Mouse (Mus musculus): ENCODE measurements around the gene Relch.
"Not testable (repeated sequence)": the region's sequence is repeated elsewhere in the genome, so short reads cannot be mapped to it uniquely, and the experiment has no call there.

Gene Relch

DNA sequence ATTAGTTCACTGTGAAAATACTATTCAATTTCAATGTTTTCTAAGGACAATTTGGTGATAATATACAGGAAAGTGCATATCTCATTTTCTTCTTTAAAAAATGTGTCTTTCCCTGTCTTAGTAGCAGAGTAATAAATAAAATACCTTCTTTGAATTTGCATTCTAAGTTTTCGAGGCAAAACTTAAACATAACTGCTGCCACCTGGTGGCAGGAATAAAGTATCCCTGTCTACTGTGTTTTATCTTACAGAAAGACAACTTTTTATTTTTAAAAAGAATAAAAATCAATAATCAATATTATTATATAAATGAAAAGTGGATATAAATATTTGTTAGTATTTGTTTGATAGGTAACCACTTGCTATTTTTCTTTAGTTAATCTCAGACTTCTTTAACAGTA, 47.6 kb downstream of the Relch start:
- H3K36me3 ChIP-seq (ENCODE audit: control insufficient read depth, insufficient read depth, low read length, poor library complexity, severe bottlenecking) = no peaks in the 10 kb centered on the region
- peak; percentile 61 for DNase-seq (ENCODE audit: low read depth, low spot score)

GRCm38 (mm10) chr1:105712822-105713221, 49.2 kb downstream of the Relch start:
- Histone ChIP-seq H3K27me3 (ENCODE audit: control insufficient read depth, insufficient read depth, low read length, poor library complexity, severe bottlenecking) (no peaks in the 10 kb centered on the region), H3K36me3 (ENCODE audit: control insufficient read depth, insufficient read depth, low read length, poor library complexity, severe bottlenecking) (no peaks in the 10 kb centered on the region)
- DNase-seq (ENCODE audit: low read depth, low spot score) = no peak

More for the DNA sequence above, 47.6 kb downstream of the Relch start:
- H3K27me3 ChIP-seq (ENCODE audit: control insufficient read depth, insufficient read depth, low read length, poor library complexity, severe bottlenecking) = no peaks in the 10 kb centered on the region

- DNase-seq (ENCODE audit: low read depth, low spot score) = no peak
- Histone ChIP-seq H3K27me3 (ENCODE audit: control insufficient read depth, insufficient read depth, low read length, poor library complexity, severe bottlenecking) (no peaks in the 10 kb centered on the region), H3K36me3 (ENCODE audit: control insufficient read depth, insufficient read depth, low read length, poor library complexity, severe bottlenecking) (peaks cover 9% of the 10 kb centered on the region; the same call in 1 of the 2 replicates)
Observed at GRCm38 (mm10) chr1:105718358-105718757, 54.7 kb downstream of the Relch start.

DNA sequence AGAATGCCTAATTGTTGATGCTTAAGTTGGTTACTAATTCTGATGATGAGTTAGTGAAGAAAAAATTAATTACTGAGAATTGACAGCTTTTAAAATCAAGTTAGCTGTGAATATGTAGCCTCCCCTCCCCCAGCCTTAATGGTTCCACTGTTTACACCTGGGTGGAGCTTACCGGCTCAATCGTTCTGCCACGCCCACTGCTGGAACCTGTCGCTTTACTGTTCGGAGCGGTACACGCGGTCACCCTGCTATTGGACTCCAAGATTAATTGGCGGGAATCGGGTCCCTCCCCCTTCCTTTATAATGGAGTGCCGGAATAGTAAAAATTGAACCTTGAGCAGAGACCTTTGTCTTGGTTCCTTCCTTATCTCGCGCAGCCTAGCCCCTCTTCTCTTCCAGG, 65.6 kb downstream of the Relch start:
- not testable (repeated sequence) for H3K27me3 ChIP-seq (ENCODE audit: control insufficient read depth, insufficient read depth, low read length, poor library complexity, severe bottlenecking); DNase-seq (ENCODE audit: low read depth, low spot score); H3K36me3 ChIP-seq (ENCODE audit: control insufficient read depth, insufficient read depth, low read length, poor library complexity, severe bottlenecking)

DNA sequence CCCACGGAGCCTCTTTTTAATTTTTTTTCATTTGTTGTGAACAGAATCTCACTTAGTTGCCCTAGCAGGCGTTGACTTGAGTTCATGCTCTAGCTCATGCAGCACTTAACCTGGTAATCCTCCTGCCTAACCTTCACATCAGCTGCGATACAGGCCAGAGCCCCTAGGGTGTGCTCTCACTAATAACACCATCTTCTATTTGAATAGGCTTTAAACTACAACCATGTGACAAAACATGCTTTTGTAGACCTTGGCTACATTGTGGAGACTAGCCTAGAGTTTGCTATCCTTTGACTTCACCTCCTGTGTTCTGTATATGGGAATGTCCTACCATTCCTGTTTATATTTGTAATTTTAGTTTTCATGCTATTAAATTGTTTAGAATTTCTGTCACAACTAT, 71.7 kb downstream of the Relch start:
- DNase-seq (ENCODE audit: low read depth, low spot score) = peak; percentile 23
- no peaks in the 10 kb centered on the region for H3K27me3 ChIP-seq (ENCODE audit: control insufficient read depth, insufficient read depth, low read length, poor library complexity, severe bottlenecking)
- 0 out of 2 replicates have a peak, but pooled peaks cover 3% of the 10 kb centered on the region for H3K36me3 ChIP-seq (ENCODE audit: control insufficient read depth, insufficient read depth, low read length, poor library complexity, severe bottlenecking)

DNA sequence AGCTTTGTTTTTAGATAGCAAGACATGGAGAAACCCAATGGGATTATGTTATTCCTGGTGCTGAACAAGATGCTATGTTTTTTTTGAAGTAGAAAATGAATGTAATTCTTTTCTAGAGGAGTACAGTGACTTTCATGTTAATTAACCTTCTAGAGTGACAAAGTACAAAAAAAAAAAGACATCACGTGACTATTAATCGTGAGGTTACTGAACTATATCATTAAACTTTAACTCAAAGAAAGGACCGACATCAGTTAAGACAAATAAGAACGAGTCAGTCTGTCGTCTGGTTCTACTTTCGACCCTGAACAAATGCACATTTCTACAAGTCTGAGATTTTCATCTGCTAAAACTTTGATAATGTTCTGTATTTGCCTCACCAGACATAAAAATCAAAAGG, 74.7 kb downstream of the Relch start:
- Histone ChIP-seq H3K36me3 (ENCODE audit: control insufficient read depth, insufficient read depth, low read length, poor library complexity, severe bottlenecking) (peaks cover 6% of the 10 kb centered on the region; the same call in 1 of the 2 replicates), H3K27me3 (ENCODE audit: control insufficient read depth, insufficient read depth, low read length, poor library complexity, severe bottlenecking) (no peaks in the 10 kb centered on the region)
- DNase-seq (ENCODE audit: low read depth, low spot score) = no peak

- DNase-seq (ENCODE audit: low read depth, low spot score) = no peak
- H3K36me3 ChIP-seq (ENCODE audit: control insufficient read depth, insufficient read depth, low read length, poor library complexity, severe bottlenecking) = peaks cover 8% of the 10 kb centered on the region; the same call in 1 of the 2 replicates
- no peaks in the 10 kb centered on the region for H3K27me3 ChIP-seq (ENCODE audit: control insufficient read depth, insufficient read depth, low read length, poor library complexity, severe bottlenecking)
Observed at GRCm38 (mm10) chr1:105739493-105739892, 75.8 kb downstream of the Relch start.

- H3K36me3 ChIP-seq (ENCODE audit: control insufficient read depth, insufficient read depth, low read length, poor library complexity, severe bottlenecking) = peaks cover 10% of the 10 kb centered on the region
- DNase-seq (ENCODE audit: low read depth, low spot score) = no peak
- no peaks in the 10 kb centered on the region for H3K27me3 ChIP-seq (ENCODE audit: control insufficient read depth, insufficient read depth, low read length, poor library complexity, severe bottlenecking)
Observed at GRCm38 (mm10) chr1:105742481-105742880, 78.8 kb downstream of the Relch start.

DNA sequence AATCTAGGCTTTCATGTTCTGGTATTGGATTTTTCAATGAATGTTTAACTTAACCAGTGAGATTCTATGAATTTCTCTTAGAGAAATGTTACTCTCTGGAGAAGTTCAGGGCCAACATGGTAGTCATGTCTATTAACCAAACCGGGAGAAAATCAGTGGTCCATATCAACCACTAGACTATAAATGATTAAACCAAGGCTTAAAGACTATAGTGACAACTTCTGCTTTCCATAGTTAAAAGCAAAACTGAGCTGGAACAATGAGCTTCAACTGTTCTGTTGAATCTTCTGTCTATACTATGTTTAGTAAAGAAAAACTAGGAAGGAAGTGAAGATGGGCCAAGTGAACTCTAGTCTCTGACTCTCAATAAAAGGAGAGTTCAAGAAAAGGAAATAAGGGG, 82.8 kb downstream of the Relch start:
- H3K27me3 ChIP-seq (ENCODE audit: control insufficient read depth, insufficient read depth, low read length, poor library complexity, severe bottlenecking) = no peaks in the 10 kb centered on the region
- H3K36me3 ChIP-seq (ENCODE audit: control insufficient read depth, insufficient read depth, low read length, poor library complexity, severe bottlenecking) = peaks cover 9% of the 10 kb centered on the region
- DNase-seq (ENCODE audit: low read depth, low spot score) = peak; percentile 4

DNA sequence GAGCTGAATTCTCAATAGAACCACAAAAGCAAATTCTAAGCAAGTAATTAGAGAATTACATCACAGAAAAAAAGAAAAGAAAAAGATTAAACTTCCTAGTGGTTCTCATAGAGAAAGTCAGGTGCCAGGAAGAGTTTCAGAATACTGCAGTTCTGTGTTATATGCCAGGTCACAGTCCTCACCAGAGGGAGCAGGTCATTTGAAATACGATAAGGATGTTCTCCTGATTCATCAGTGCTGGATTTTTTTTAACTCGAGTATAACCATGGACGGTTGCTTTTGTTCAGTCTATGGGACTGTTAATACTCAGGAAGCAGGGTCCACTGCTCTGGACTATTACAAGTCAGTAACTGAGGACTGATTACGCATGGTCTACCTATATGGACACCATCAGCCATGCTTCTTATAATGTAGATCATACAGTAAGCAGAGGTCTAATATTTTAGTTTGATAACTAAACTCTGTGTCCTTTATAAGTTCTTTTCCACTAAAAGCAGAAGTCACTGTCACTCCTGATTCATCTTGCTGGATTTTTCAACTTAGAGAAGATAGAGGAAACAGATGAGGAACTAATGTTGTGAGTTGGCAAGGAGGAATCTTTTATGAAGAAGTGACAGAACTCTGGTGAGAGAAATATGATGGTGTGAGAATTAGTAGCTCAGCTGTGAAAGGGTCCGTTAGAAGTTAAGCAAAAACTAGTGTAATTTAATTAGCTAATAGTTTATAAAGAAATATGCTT, 83.4 kb downstream of the Relch start:
- DNase-seq (ENCODE audit: low read depth, low spot score) = no peak
- Histone ChIP-seq H3K36me3 (ENCODE audit: control insufficient read depth, insufficient read depth, low read length, poor library complexity, severe bottlenecking) (peaks cover 7% of the 10 kb centered on the region), H3K27me3 (ENCODE audit: control insufficient read depth, insufficient read depth, low read length, poor library complexity, severe bottlenecking) (no peaks in the 10 kb centered on the region)

GRCm38 (mm10) chr1:105748091-105748799, 84.6 kb downstream of the Relch start:
- Histone ChIP-seq H3K27me3 (ENCODE audit: control insufficient read depth, insufficient read depth, low read length, poor library complexity, severe bottlenecking) (no peaks in the 10 kb centered on the region), H3K36me3 (ENCODE audit: control insufficient read depth, insufficient read depth, low read length, poor library complexity, severe bottlenecking) (peaks cover 7% of the 10 kb centered on the region)
- no peak for DNase-seq (ENCODE audit: low read depth, low spot score)

- Histone ChIP-seq H3K27me3 (ENCODE audit: control insufficient read depth, insufficient read depth, low read length, poor library complexity, severe bottlenecking) (no peaks in the 10 kb centered on the region), H3K36me3 (ENCODE audit: control insufficient read depth, insufficient read depth, low read length, poor library complexity, severe bottlenecking) (peaks cover 4% of the 10 kb centered on the region; the same call in 1 of the 2 replicates)
- no peak for DNase-seq (ENCODE audit: low read depth, low spot score)
Observed at GRCm38 (mm10) chr1:105752196-105752595, 88.5 kb downstream of the Relch start.

GRCm38 (mm10) chr1:105752944-105753343, 89.3 kb downstream of the Relch start:
- DNase-seq (ENCODE audit: low read depth, low spot score) = no peak
- no peaks in the 10 kb centered on the region for H3K27me3 ChIP-seq (ENCODE audit: control insufficient read depth, insufficient read depth, low read length, poor library complexity, severe bottlenecking)

GRCm38 (mm10) chr1:105758798-105759197, 95.1 kb downstream of the Relch start:
- H3K27me3 ChIP-seq (ENCODE audit: control insufficient read depth, insufficient read depth, low read length, poor library complexity, severe bottlenecking) = no peaks in the 10 kb centered on the region
- H3K36me3 ChIP-seq (ENCODE audit: control insufficient read depth, insufficient read depth, low read length, poor library complexity, severe bottlenecking) = peaks cover 1% of the 10 kb centered on the region; the same call in 1 of the 2 replicates
- no peak for DNase-seq (ENCODE audit: low read depth, low spot score)

More at GRCm38 (mm10) chr1:105752944-105753343, 89.3 kb downstream of the Relch start:
- peaks cover 4% of the 10 kb centered on the region; the same call in 1 of the 2 replicates for H3K36me3 ChIP-seq (ENCODE audit: control insufficient read depth, insufficient read depth, low read length, poor library complexity, severe bottlenecking)
